9 mouse cellular contexts compared by ENCODE assay signal in the genomic region with DNA sequence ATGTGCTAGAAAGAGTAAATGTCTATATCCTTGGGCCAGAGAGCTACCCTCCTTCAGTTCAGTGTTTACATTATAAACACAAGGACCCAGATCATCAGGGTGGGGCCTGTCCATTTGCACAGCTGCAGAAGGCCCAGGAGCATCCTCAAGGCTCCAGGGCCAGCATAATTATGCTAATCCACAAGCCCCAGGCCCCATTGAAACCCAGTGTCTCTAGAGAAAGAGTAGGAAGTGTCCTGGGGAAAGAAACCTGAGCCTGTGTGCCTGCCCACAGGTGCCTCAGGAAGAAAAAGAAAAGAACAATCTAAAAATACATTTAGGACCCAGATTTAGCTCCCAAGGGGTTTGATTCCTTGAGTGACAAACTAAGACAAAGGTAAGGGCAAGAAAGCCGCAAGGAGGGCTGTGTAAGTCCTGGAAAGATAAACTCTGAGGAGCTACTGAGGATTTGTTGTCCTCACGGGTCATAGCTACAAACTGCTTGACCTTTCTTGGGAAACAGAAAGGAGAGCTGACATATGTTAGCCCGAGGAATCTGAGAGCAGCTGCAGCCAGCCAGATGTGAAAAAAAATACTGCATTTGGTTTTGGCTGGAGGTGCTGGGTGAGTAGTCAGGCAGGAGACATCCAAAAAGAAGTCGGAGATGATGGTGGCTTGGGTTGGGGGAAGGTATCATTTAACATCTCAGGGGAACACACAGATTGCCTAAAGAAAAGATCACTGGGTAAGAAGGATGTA. TPM values are rescaled to one million over a fixed set of nuclear protein-coding genes. Genes with fewer than 3 reads are reported as not detected.
A peak's percentile ranks its signal among the peaks of the same experiment; 100 is the strongest.
DNase-seq lines count a peak whose midpoint lies in the region; ATAC-seq lines count a peak whose summit lies in the region.
"Had no signal": no experiment of that assay in that cellular context is flagged by ENCODE, and none has a peak within 500 bp of the region (broad histone marks: within the 10 kb centered on the region; RNA-seq: fewer than 3 reads in every experiment).

No protein-coding gene starts in this region.

- H3K9me3 ChIP-seq in kidney, embryonic 14.5 days (ENCODE audit: control insufficient read depth, low read length) = no peaks in the 10 kb centered on the region
- no peaks in the 10 kb centered on the region for H3K9me3 ChIP-seq in embryonic facial prominence, embryonic 11.5 days (replicated peaks; ENCODE audit: control insufficient read depth, low read length)
- H3K9me3 ChIP-seq in intestine, embryonic 15.5 days = no peaks in the 10 kb centered on the region
- H3K9me3 ChIP-seq in neural tube, embryonic 11.5 days (ENCODE audit: control insufficient read depth, low read length) = no peaks in the 10 kb centered on the region

- H3K4me2 ChIP-seq in kidney, embryonic 14.5 days (replicated peaks; ENCODE audit: low read depth, low read length) = peak overlapping the region; percentile 24
- H3K4me2 ChIP-seq in embryonic facial prominence, embryonic 11.5 days (ENCODE audit: low read depth, low read length) = peak overlapping the region; percentile 13
- H3K4me2 ChIP-seq in intestine, embryonic 15.5 days (replicated peaks) = peak overlapping the region; percentile 46
- H3K4me2 ChIP-seq in neural tube, embryonic 11.5 days (ENCODE audit: low read depth) = peak overlapping the region; percentile 4; the same call in 1 of the 2 replicates

- no peaks in the 10 kb centered on the region for H3K27me3 ChIP-seq in kidney, embryonic 14.5 days (ENCODE audit: control insufficient read depth, insufficient read depth, low read length)
- no peaks in the 10 kb centered on the region for H3K27me3 ChIP-seq in embryonic facial prominence, embryonic 11.5 days (ENCODE audit: control insufficient read depth, insufficient read depth, low read length)
- H3K27me3 ChIP-seq in intestine, embryonic 15.5 days (replicated peaks) = no peaks in the 10 kb centered on the region
- no peaks in the 10 kb centered on the region for H3K27me3 ChIP-seq in neural tube, embryonic 11.5 days (ENCODE audit: control insufficient read depth, insufficient read depth, low read length)

- 3% methylated on average over 4 of the region's 4 CpGs for WGBS in kidney, embryonic 14.5 days
- WGBS in embryonic facial prominence, embryonic 11.5 days = 3% methylated on average over 4 of the region's 4 CpGs
- 19% methylated on average over 4 of the region's 4 CpGs for WGBS in intestine, embryonic 15.5 days
- 13% methylated on average over 4 of the region's 4 CpGs for WGBS in neural tube, embryonic 11.5 days

- no peak for DNase-seq in kidney, postnatal 36 days
- peak; percentile 53 for DNase-seq in embryonic facial prominence, embryonic 11.5 days (ENCODE audit: low spot score)
- DNase-seq in neural tube, embryonic 11.5 days (ENCODE audit: low spot score) = peak; percentile 29
- no peak for DNase-seq in urinary bladder, postnatal 25 days (ENCODE audit: low spot score)
- DNase-seq in gastrocnemius, adult 8-10 months (ENCODE audit: low spot score in 2 of 2) = no peak
- DNase-seq in testis, postnatal 14 days (ENCODE audit: low spot score) = no peak
- DNase-seq: right cerebral cortex, postnatal 14 days had no signal

- no peak overlapping the region for H3K9ac ChIP-seq in kidney, embryonic 14.5 days (ENCODE audit: low read depth, low read length)
- H3K9ac ChIP-seq in embryonic facial prominence, embryonic 11.5 days (replicated peaks; ENCODE audit: low read length) = no peak overlapping the region
- no peak overlapping the region for H3K9ac ChIP-seq in intestine, embryonic 15.5 days
- no peak overlapping the region for H3K9ac ChIP-seq in neural tube, embryonic 11.5 days (ENCODE audit: low read length)

- H3K36me3 ChIP-seq in kidney, embryonic 14.5 days (ENCODE audit: control insufficient read depth, insufficient read depth, low read length) = no peaks in the 10 kb centered on the region
- H3K36me3 ChIP-seq in embryonic facial prominence, embryonic 11.5 days (replicated peaks; ENCODE audit: control insufficient read depth, insufficient read depth, low read depth, low read length) = no peaks in the 10 kb centered on the region
- H3K36me3 ChIP-seq in intestine, embryonic 15.5 days = no peaks in the 10 kb centered on the region
- H3K36me3 ChIP-seq in neural tube, embryonic 11.5 days (ENCODE audit: control insufficient read depth, insufficient read depth, low read length) = no peaks in the 10 kb centered on the region

- peak; percentile 43; the same call in 1 of the 2 replicates for ATAC-seq in kidney, embryonic 14.5 days (ENCODE audit: low FRiP score, low TSS enrichment)
- ATAC-seq in embryonic facial prominence, embryonic 11.5 days (replicated peaks; ENCODE audit: insufficient number of reproducible peaks, low FRiP score, low TSS enrichment, low read depth) = 0 out of 2 replicates have a peak, but pooled peaks have one; percentile 58
- ATAC-seq in intestine, embryonic 15.5 days = peak; percentile 39; the same call in 1 of the 2 replicates
- no peak for ATAC-seq in neural tube, embryonic 11.5 days (ENCODE audit: insufficient read depth, low FRiP score, low TSS enrichment)

- H3K4me3 ChIP-seq in kidney, embryonic 14.5 days (ENCODE audit: low read length) = peak overlapping the region; percentile 0; the same call in 1 of the 2 replicates
- 0 out of 2 replicates have a peak overlapping the region, but pooled peaks have one; percentile 8 for H3K4me3 ChIP-seq in embryonic facial prominence, embryonic 11.5 days (ENCODE audit: low read depth, low read length)
- no peak overlapping the region for H3K4me3 ChIP-seq in intestine, embryonic 15.5 days (replicated peaks)
- no peak overlapping the region for H3K4me3 ChIP-seq in neural tube, embryonic 11.5 days (ENCODE audit: low read depth, low read length)

- peaks cover 8% of the 10 kb centered on the region; the same call in 1 of the 2 replicates for H3K4me1 ChIP-seq in kidney, embryonic 14.5 days (ENCODE audit: control insufficient read depth, insufficient read depth, low read length)
- peaks cover 3% of the 10 kb centered on the region for H3K4me1 ChIP-seq in embryonic facial prominence, embryonic 11.5 days (ENCODE audit: control insufficient read depth, insufficient read depth, low read length)
- H3K4me1 ChIP-seq in intestine, embryonic 15.5 days (replicated peaks) = peaks cover 4% of the 10 kb centered on the region; the same call in 1 of the 2 replicates
- H3K4me1 ChIP-seq in neural tube, embryonic 11.5 days (ENCODE audit: control insufficient read depth, insufficient read depth, low read length) = peaks cover 13% of the 10 kb centered on the region

- H3K27ac ChIP-seq in kidney, embryonic 14.5 days (ENCODE audit: low read depth, low read length) = no peak overlapping the region; the same call in 1 of the 2 replicates
- H3K27ac ChIP-seq in embryonic facial prominence, embryonic 11.5 days (replicated peaks; ENCODE audit: low read depth, low read length) = peak overlapping the region; percentile 41; the same call in 1 of the 2 replicates
- H3K27ac ChIP-seq in intestine, embryonic 15.5 days = no peak overlapping the region
- H3K27ac ChIP-seq in neural tube, embryonic 11.5 days (ENCODE audit: low read depth, low read length) = peak overlapping the region; percentile 1; the same call in 1 of the 2 replicates

RNA-seq across cellular contexts. Expression of gene Enpp3, which starts 7.8 kb away (rescaled TPM):
- 4.3 and 4.4 TPM in 2 replicates for polyA plus RNA-seq in kidney, embryonic 14.5 days (2014; fragmentation: Nextera tagmentation; extraction: Ambion mirVana)
- polyA plus RNA-seq in embryonic facial prominence, embryonic 11.5 days (2014; fragmentation: Nextera tagmentation; extraction: Ambion mirVana) = 9.2 and 10.4 TPM in 2 replicates
- 13.1 and 14.7 TPM in 2 replicates for polyA plus RNA-seq in intestine, embryonic 15.5 days (2015; fragmentation: Nextera tagmentation; extraction: Ambion mirVana)
- 7.2 and 10.2 TPM in 2 replicates for polyA plus RNA-seq in neural tube, embryonic 11.5 days (2014; fragmentation: Nextera tagmentation; extraction: Ambion mirVana)
- 1 to 10 TPM in 3 of 4 experiments, under 1 TPM in 1; 0.87 to 2.3 (median 2.1) TPM for total RNA-seq in gastrocnemius, adult 8-10 months (2022)

RNA-seq across cellular contexts. Expression of gene Med23, which starts 35.0 kb away (rescaled TPM):
- polyA plus RNA-seq in kidney, embryonic 14.5 days (2014; fragmentation: Nextera tagmentation; extraction: Ambion mirVana) = 20.0 and 28.7 TPM in 2 replicates
- polyA plus RNA-seq in embryonic facial prominence, embryonic 11.5 days (2014; fragmentation: Nextera tagmentation; extraction: Ambion mirVana) = 31.4 and 35.6 TPM in 2 replicates
- polyA plus RNA-seq in intestine, embryonic 15.5 days (2015; fragmentation: Nextera tagmentation; extraction: Ambion mirVana) = 16.1 and 16.3 TPM in 2 replicates
- 31.4 and 32.9 TPM in 2 replicates for polyA plus RNA-seq in neural tube, embryonic 11.5 days (2014; fragmentation: Nextera tagmentation; extraction: Ambion mirVana)
- total RNA-seq in gastrocnemius, adult 8-10 months (2022) = 1 to 10 TPM; 6.2 to 7.8 (median 7.4) TPM

Comparison
In these comparisons a context has a peak if more than half of its experiments do, and no peak if none do; other contexts are left out.
1. H3K27ac ChIP-seq: peak in embryonic facial prominence, embryonic 11.5 days (single experiment) and neural tube, embryonic 11.5 days (single experiment); none in kidney, embryonic 14.5 days (single experiment) and intestine, embryonic 15.5 days (single experiment).
2. H3K4me3 ChIP-seq: peak in kidney, embryonic 14.5 days (single experiment) and embryonic facial prominence, embryonic 11.5 days (single experiment); none in intestine, embryonic 15.5 days (single experiment) and neural tube, embryonic 11.5 days (single experiment).
3. DNase-seq: peak in embryonic facial prominence, embryonic 11.5 days (single experiment) and neural tube, embryonic 11.5 days (single experiment); none in kidney, postnatal 36 days (0 of 2), urinary bladder, postnatal 25 days (single experiment), gastrocnemius, adult 8-10 months (0 of 2) and testis, postnatal 14 days (single experiment).
4. Peak in every context shown above with its lines, with median percentiles within 50 percentile points of each other: H3K4me2 ChIP-seq.